Mouse (Mus musculus) ES-Bruce4 (cell line): ENCODE measurements around the gene Ap2b1.

Source experiments
- CTCF ChIP-seq: IDR thresholded peaks from one replicate; pipeline ENCODE4 v1.8.1; 2011; ENCODE audit warnings: low read depth, low read length
- POLR2A ChIP-seq: IDR thresholded peaks from one replicate; pipeline ENCODE4 v1.8.1; 2011; ENCODE audit warnings: low read length; ENCODE audit not compliant: insufficient read depth

GRCm38 (mm10) chr11:83282084-83282483 is 16.7 kb upstream of the Ap2b1 start:
- TF ChIP-seq CTCF (no peak), POLR2A (no peak)
